ENCODE assay signal across 8 mouse cellular contexts in genomic region chr16:18391728-18392127, GRCm38 (mm10). TPM values are rescaled to one million over a fixed set of nuclear protein-coding genes. Genes with fewer than 3 reads are reported as not detected.
DNase-seq lines count a peak whose midpoint lies in the region; ATAC-seq lines count a peak whose summit lies in the region.

No protein-coding gene starts in this region.

- peak overlapping the region; percentile 91 for H3K27ac ChIP-seq in hindbrain, embryonic 13.5 days
- H3K27ac ChIP-seq in hindbrain, embryonic 16.5 days (ENCODE audit: low read depth, low read length): no peak overlapping the region
- H3K27ac ChIP-seq in forebrain, embryonic 13.5 days: peak overlapping the region; percentile 91
- peak overlapping the region; percentile 91 for H3K27ac ChIP-seq in midbrain, embryonic 12.5 days (replicated peaks)

- no peak overlapping the region for H3K9ac ChIP-seq in hindbrain, embryonic 13.5 days
- no peak overlapping the region; the same call in 1 of the 2 replicates for H3K9ac ChIP-seq in hindbrain, embryonic 16.5 days (ENCODE audit: low read depth, low read length)
- no peak overlapping the region for H3K9ac ChIP-seq in forebrain, embryonic 13.5 days
- 0 out of 2 replicates have a peak overlapping the region, but pooled peaks have one; percentile 86 for H3K9ac ChIP-seq in midbrain, embryonic 12.5 days (replicated peaks)

- peaks cover 79% of the 10 kb centered on the region for H3K4me1 ChIP-seq in hindbrain, embryonic 13.5 days (replicated peaks)
- peaks cover 56% of the 10 kb centered on the region for H3K4me1 ChIP-seq in hindbrain, embryonic 16.5 days (ENCODE audit: control insufficient read depth, insufficient read depth, low read depth, low read length)
- H3K4me1 ChIP-seq in forebrain, embryonic 13.5 days: peaks cover 74% of the 10 kb centered on the region
- H3K4me1 ChIP-seq in midbrain, embryonic 12.5 days: peaks cover 74% of the 10 kb centered on the region

- WGBS in hindbrain, embryonic 13.5 days: 88% methylated on average over 3 of the region's 3 CpGs
- 85% methylated on average over 3 of the region's 3 CpGs for WGBS in hindbrain, embryonic 16.5 days
- WGBS in forebrain, embryonic 13.5 days: 85% methylated on average over 3 of the region's 3 CpGs
- WGBS in midbrain, embryonic 12.5 days: 94% methylated on average over 3 of the region's 3 CpGs

- no peak for ATAC-seq in hindbrain, embryonic 13.5 days (ENCODE audit: low FRiP score)
- ATAC-seq in hindbrain, embryonic 16.5 days: no peak
- ATAC-seq in forebrain, embryonic 13.5 days: no peak
- no peak for ATAC-seq in midbrain, embryonic 12.5 days (ENCODE audit: low FRiP score, low read depth)

- peak overlapping the region; percentile 88; the same call in 1 of the 2 replicates for H3K4me2 ChIP-seq in hindbrain, embryonic 13.5 days
- H3K4me2 ChIP-seq in hindbrain, embryonic 16.5 days (ENCODE audit: low read length): no peak overlapping the region; the same call in 1 of the 2 replicates
- H3K4me2 ChIP-seq in forebrain, embryonic 13.5 days: no peak overlapping the region
- H3K4me2 ChIP-seq in midbrain, embryonic 12.5 days (replicated peaks): no peak overlapping the region

- intact Hi-C loops in left cerebral cortex, postnatal 36 days (cut with DNase I): loop anchor here (5.0 kb wide), 1 partner anchor 44 kb away; the partner anchor contains the start of genes Arvcf and Tango2

- no peak overlapping the region for H3K4me3 ChIP-seq in hindbrain, embryonic 13.5 days
- H3K4me3 ChIP-seq in hindbrain, embryonic 16.5 days (ENCODE audit: low read length): no peak overlapping the region
- 0 out of 2 replicates have a peak overlapping the region, but pooled peaks have one; percentile 70 for H3K4me3 ChIP-seq in forebrain, embryonic 13.5 days
- H3K4me3 ChIP-seq in midbrain, embryonic 12.5 days: no peak overlapping the region

- peak; percentile 19 for DNase-seq in cerebellum, adult 8-10 months
- DNase-seq in cerebellum, adult 9-10 months: no peak
- DNase-seq in spleen, postnatal 14 days (ENCODE audit: low spot score in 2 of 2): no peak
- DNase-seq in left cerebral cortex, postnatal 36 days (ENCODE audit: low spot score in 2 of 2): no peak

- H3K9me3 ChIP-seq in hindbrain, embryonic 13.5 days: no peaks in the 10 kb centered on the region
- no peaks in the 10 kb centered on the region for H3K9me3 ChIP-seq in hindbrain, embryonic 16.5 days (ENCODE audit: control insufficient read depth, low read length)
- H3K9me3 ChIP-seq in forebrain, embryonic 13.5 days (replicated peaks): no peaks in the 10 kb centered on the region
- no peaks in the 10 kb centered on the region for H3K9me3 ChIP-seq in midbrain, embryonic 12.5 days

- H3K27me3 ChIP-seq in hindbrain, embryonic 13.5 days: no peaks in the 10 kb centered on the region
- H3K27me3 ChIP-seq in hindbrain, embryonic 16.5 days (replicated peaks; ENCODE audit: control insufficient read depth, insufficient read depth, low read length): no peaks in the 10 kb centered on the region
- H3K27me3 ChIP-seq in forebrain, embryonic 13.5 days: no peaks in the 10 kb centered on the region
- no peaks in the 10 kb centered on the region for H3K27me3 ChIP-seq in midbrain, embryonic 12.5 days

- peaks cover 17% of the 10 kb centered on the region for H3K36me3 ChIP-seq in hindbrain, embryonic 13.5 days
- H3K36me3 ChIP-seq in hindbrain, embryonic 16.5 days (ENCODE audit: control insufficient read depth, insufficient read depth, low read length): no peaks in the 10 kb centered on the region
- H3K36me3 ChIP-seq in forebrain, embryonic 13.5 days (ENCODE audit: poor library complexity, severe bottlenecking): peaks cover 6% of the 10 kb centered on the region
- H3K36me3 ChIP-seq in midbrain, embryonic 12.5 days: peaks cover 7% of the 10 kb centered on the region

RNA-seq across cellular contexts. Expression of gene Txnrd2, which starts 34.5 kb away (rescaled TPM):
- polyA plus RNA-seq in hindbrain, embryonic 13.5 days (2015; fragmentation: Nextera tagmentation; extraction: Ambion mirVana): 26.1 and 27.0 TPM in 2 replicates
- polyA plus RNA-seq in hindbrain, embryonic 16.5 days (2015; fragmentation: Nextera tagmentation; extraction: Ambion mirVana): 37.5 and 40.6 TPM in 2 replicates
- polyA plus RNA-seq in forebrain, embryonic 13.5 days (2015; fragmentation: Nextera tagmentation; extraction: Ambion mirVana): 23.4 and 25.1 TPM in 2 replicates
- polyA plus RNA-seq in midbrain, embryonic 12.5 days (2016; fragmentation: Nextera tagmentation; extraction: Ambion mirVana): 22.5 and 23.8 TPM in 2 replicates
- total RNA-seq in left cerebral cortex, postnatal 36 days (2021): 10 to 100 TPM; 21.7 TPM

RNA-seq across cellular contexts. Expression of gene Comt, which starts 34.9 kb away (rescaled TPM):
- 85.9 and 88.5 TPM in 2 replicates for polyA plus RNA-seq in hindbrain, embryonic 13.5 days (2015; fragmentation: Nextera tagmentation; extraction: Ambion mirVana)
- polyA plus RNA-seq in hindbrain, embryonic 16.5 days (2015; fragmentation: Nextera tagmentation; extraction: Ambion mirVana): 119 and 123 TPM in 2 replicates
- 64.0 and 70.1 TPM in 2 replicates for polyA plus RNA-seq in forebrain, embryonic 13.5 days (2015; fragmentation: Nextera tagmentation; extraction: Ambion mirVana)
- 54.9 and 60.1 TPM in 2 replicates for polyA plus RNA-seq in midbrain, embryonic 12.5 days (2016; fragmentation: Nextera tagmentation; extraction: Ambion mirVana)
- total RNA-seq in left cerebral cortex, postnatal 36 days (2021): 100 to 1,000 TPM in 1 of 2 experiments, 10 to 100 TPM in 1; 89.1 to 100 TPM

RNA-seq across cellular contexts. Expression of gene Arvcf, which starts 43.7 kb away (rescaled TPM):
- 81.1 and 88.9 TPM in 2 replicates for polyA plus RNA-seq in hindbrain, embryonic 13.5 days (2015; fragmentation: Nextera tagmentation; extraction: Ambion mirVana)
- polyA plus RNA-seq in hindbrain, embryonic 16.5 days (2015; fragmentation: Nextera tagmentation; extraction: Ambion mirVana): 68.3 and 80.3 TPM in 2 replicates
- 77.2 and 95.0 TPM in 2 replicates for polyA plus RNA-seq in forebrain, embryonic 13.5 days (2015; fragmentation: Nextera tagmentation; extraction: Ambion mirVana)
- 129 and 134 TPM in 2 replicates for polyA plus RNA-seq in midbrain, embryonic 12.5 days (2016; fragmentation: Nextera tagmentation; extraction: Ambion mirVana)
- 10 to 100 TPM; 36.6 to 48.0 TPM for total RNA-seq in left cerebral cortex, postnatal 36 days (2021)

RNA-seq across cellular contexts. Expression of gene Tango2, which starts 43.8 kb away (rescaled TPM):
- 76.0 and 79.8 TPM in 2 replicates for polyA plus RNA-seq in hindbrain, embryonic 13.5 days (2015; fragmentation: Nextera tagmentation; extraction: Ambion mirVana)
- polyA plus RNA-seq in hindbrain, embryonic 16.5 days (2015; fragmentation: Nextera tagmentation; extraction: Ambion mirVana): 101 and 112 TPM in 2 replicates
- polyA plus RNA-seq in forebrain, embryonic 13.5 days (2015; fragmentation: Nextera tagmentation; extraction: Ambion mirVana): 59.2 and 63.2 TPM in 2 replicates
- 48.2 and 49.7 TPM in 2 replicates for polyA plus RNA-seq in midbrain, embryonic 12.5 days (2016; fragmentation: Nextera tagmentation; extraction: Ambion mirVana)
- total RNA-seq in left cerebral cortex, postnatal 36 days (2021): 100 to 1,000 TPM; 158 to 165 TPM
